Mouse (Mus musculus): ENCODE measurements around the gene Osm.

DNA sequence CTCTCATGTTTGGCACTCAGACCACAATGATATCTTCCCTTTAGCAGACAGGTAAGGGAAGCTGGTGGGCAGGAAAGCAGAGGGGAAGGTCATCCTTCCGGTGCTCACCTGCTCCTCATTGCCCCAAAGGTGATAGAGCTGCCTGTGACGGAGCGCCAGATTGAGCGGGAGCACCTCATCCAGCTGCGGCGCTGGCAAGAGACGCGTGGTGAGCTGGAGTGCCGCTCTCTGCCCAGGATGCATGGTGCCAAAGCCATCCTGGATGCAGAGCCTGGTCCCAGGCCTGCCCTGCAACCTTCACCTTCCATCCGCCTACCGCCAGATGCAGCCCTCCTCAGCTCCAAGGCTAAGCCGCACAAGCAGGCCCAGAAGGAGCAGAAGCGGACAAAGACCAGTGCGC, 21.6 kb upstream of the Osm start:
- TF ChIP-seq CTCF (IDR thresholded peaks at IDR 0.05; ENCODE audit: borderline replicate concordance, extremely low read depth, insufficient read depth, insufficient read length) (no peak), POLR2A (IDR thresholded peaks at IDR 0.05; ENCODE audit: borderline replicate concordance, extremely low read depth, insufficient read depth, insufficient read length, poor library complexity, severe bottlenecking) (no peak)
